Mouse (Mus musculus) bone marrow, adult 2 months (tissue): Measurements from ENCODE around the gene Gm45837. TPM values are rescaled to one million over a fixed set of nuclear protein-coding genes. Genes with fewer than 3 reads are reported as not detected.

Experiments
- H3K27ac ChIP-seq: fragments of 200-500 bp; 2 replicates; pipeline ENCODE4 v1.5.1; 2012; ENCODE audit warnings: low read depth, mild to moderate bottlenecking, control low read depth, inconsistent platforms, low read length; ENCODE audit not compliant: control insufficient read depth, poor library complexity, insufficient read depth
- H3K4me1 ChIP-seq: fragments of 200-500 bp; 2 replicates; pipeline ENCODE4 v1.6.1; 2011; ENCODE audit warnings: low read length; ENCODE audit not compliant: control insufficient read depth, insufficient read depth
- H3K4me3 ChIP-seq: fragments of 200-500 bp; replicated peaks from 2 replicates; pipeline ENCODE3; 2011; ENCODE audit warnings: mild to moderate bottlenecking, low read depth, low read length, control low read depth; ENCODE audit not compliant: control insufficient read depth
- CTCF ChIP-seq: fragments of 200-500 bp; IDR thresholded peaks from 2 replicates; pipeline ENCODE4 v1.5.1; 2011; ENCODE audit warnings: low read length, control low read depth; ENCODE audit not compliant: control insufficient read depth, insufficient read depth
- POLR2A ChIP-seq: fragments of 200-500 bp; IDR thresholded peaks from 2 replicates; pipeline ENCODE4 v1.6.1; 2011; ENCODE audit warnings: low read depth, mild to moderate bottlenecking, control low read depth, low read length, borderline replicate concordance; ENCODE audit not compliant: control insufficient read depth
- WGBS: fragments of 180-500 bp; shearing (Covaris S2); methylation state at CpG from one replicate; pipeline ENCODE4 v1.1.7; 2018; 5-methylcytosine and 5-hydroxymethylcytosine counted together
- polyA plus RNA-seq: library from polyadenylated mRNA; stranded (reverse); fragments of >200 nt; gene quantifications from 2 replicates; pipeline ENCODE4 v1.2.4, GENCODE M21; 2011; ENCODE audit warnings: low replicate concordance; ENCODE audit not compliant: missing spikeins, insufficient read depth, insufficient read length

Gene Gm45837
- polyA plus RNA-seq, 1 experiment = 43.8 TPM

DNA sequence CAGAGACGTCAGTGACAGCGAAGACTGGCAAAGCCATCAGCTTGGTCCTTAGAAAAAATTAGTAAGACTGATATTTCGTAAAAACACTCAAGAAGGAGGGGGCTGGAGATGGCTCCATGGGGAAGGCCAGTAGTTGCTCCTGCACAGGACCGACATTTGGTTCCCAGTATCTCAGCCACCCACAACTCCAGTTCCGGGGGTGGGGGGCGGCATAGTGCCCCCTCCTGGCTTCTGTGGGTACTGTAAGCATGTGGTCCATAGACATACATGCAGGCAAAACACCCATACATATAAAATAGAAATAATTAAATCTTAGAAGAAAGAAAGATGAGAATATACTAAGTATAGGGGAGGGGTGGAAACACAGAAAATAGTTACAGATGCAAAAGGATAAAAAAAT lies 105.8 kb downstream of the Gm45837 start:
- TF ChIP-seq CTCF = peak; percentile 42; the same call in 1 of the 2 replicates
- no peak for TF ChIP-seq POLR2A
- no peaks in the 10 kb centered on the region for H3K4me1 ChIP-seq
- no peak overlapping the region for H3K4me3 ChIP-seq
- no peak overlapping the region for H3K27ac ChIP-seq
- WGBS = 61% methylated on average over 6 of the region's 6 CpGs

DNA sequence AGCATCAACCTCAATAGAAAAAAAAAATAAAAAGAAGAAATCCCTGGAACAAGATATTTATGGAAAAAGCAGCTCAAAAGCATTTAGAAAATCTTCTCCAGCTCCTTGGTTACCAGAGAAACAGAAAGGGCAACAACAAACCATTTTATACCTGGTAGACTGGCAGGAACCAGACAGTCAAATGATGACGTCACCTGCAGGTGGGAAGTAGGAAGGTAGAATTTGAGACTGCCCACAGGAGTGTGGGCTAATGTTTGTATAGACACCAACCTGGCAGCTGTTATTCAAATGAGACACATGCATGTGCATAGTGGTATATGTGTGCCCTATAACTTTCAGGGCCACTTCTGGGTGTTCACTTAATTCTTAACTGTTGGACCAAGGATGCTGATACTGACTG lies 111.0 kb downstream of the Gm45837 start:
- TF ChIP-seq POLR2A (no peak), CTCF (no peak)
- WGBS = 67% methylated on average over 1 of the region's 1 CpGs
- Histone ChIP-seq H3K4me1 (no peaks in the 10 kb centered on the region), H3K4me3 (no peak overlapping the region), H3K27ac (no peak overlapping the region)

DNA sequence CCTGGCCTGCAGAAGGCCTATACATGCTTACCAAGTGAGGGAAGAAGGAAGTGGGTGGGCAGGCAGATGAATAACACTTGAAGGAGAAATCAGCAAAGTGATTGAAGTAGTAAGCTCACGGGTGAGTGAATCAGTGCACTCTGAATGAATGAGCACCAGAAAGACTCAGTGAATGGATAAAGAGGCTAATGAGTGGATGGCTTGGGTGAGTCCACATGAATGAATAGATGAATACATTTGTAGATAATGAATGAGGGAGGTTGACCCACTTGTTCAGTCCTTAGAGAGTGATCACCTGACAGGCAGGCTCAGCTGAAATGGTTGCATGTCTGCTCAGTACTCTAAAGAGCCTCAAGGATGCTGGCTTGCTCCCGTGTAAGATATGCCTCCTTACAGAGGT lies 112.5 kb downstream of the Gm45837 start:
- Histone ChIP-seq H3K27ac (no peak overlapping the region), H3K4me1 (no peaks in the 10 kb centered on the region), H3K4me3 (no peak overlapping the region)
- TF ChIP-seq POLR2A (no peak), CTCF (no peak)
- 67% methylated on average over 2 of the region's 2 CpGs for WGBS

DNA sequence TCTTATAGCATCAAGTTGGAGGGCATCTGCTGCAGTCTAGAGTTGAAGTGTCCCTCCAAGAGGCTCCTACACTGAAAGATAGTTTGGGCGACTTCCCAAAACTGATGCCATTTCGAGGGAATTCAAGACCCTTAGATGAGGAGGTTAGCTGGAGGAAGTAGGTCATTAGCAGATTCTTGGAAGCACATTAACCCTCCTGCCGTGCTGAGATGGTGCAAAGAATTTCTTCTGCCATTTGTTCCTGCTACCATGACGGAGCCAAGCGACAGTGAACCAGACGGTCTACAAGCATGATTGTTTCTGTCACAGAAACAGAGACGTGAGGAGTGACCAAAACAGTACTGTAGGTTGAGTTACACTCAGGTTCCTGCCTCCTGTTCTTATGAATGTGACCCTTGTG lies 115.8 kb downstream of the Gm45837 start:
- Histone ChIP-seq H3K4me1 (no peaks in the 10 kb centered on the region), H3K4me3 (no peak overlapping the region), H3K27ac (no peak overlapping the region)
- WGBS = 71% methylated on average over 7 of the region's 7 CpGs
- TF ChIP-seq CTCF (no peak), POLR2A (no peak)

DNA sequence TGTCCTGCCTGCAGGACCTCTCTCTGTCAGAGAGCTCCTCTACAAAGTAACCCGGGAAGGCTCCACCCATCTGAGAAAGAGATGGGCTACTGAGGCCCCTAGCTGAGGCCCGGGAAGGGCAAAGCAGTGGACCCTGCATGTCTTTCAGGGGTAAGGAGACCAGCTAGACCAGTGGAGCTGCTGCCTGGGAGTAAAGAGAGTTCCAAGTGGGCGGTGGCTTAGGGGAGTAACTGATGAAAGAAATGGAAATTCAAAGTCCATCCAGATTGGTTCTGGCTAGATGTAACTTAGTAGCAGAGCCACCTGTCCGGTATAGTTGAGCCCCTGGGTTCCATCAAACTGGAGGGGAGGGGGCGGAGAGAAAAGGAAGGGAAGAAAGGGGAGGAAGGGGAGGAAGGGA lies 123.7 kb downstream of the Gm45837 start:
- TF ChIP-seq CTCF = no peak
- no peak for TF ChIP-seq POLR2A
- no peak overlapping the region for H3K27ac ChIP-seq
- 58% methylated on average over 5 of the region's 5 CpGs for WGBS
- no peaks in the 10 kb centered on the region; the same call in 1 of the 2 replicates for H3K4me1 ChIP-seq
- no peak overlapping the region for H3K4me3 ChIP-seq

DNA sequence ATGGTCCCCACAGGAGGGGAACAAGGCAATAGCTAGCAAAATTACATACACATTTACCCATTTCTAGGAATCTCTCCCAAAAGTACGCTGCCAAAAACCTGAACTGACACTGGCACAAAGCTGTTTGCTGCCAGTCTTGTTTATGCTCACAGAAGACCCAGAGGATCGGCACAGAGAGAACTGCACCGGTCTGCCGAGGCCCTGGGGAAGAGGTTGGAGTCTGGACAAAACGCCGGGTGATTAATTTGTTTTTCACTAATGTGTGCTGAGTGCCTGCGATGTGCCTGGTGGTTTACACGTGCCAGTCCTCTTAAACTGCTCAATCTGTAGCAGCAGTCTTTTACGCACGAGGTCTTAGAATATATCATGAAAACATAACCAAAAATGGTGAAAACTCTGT lies 124.4 kb downstream of the Gm45837 start:
- Histone ChIP-seq H3K4me3 (no peak overlapping the region), H3K4me1 (no peaks in the 10 kb centered on the region; the same call in 1 of the 2 replicates), H3K27ac (no peak overlapping the region)
- no peak for TF ChIP-seq CTCF
- WGBS = 83% methylated on average over 10 of the region's 10 CpGs

DNA sequence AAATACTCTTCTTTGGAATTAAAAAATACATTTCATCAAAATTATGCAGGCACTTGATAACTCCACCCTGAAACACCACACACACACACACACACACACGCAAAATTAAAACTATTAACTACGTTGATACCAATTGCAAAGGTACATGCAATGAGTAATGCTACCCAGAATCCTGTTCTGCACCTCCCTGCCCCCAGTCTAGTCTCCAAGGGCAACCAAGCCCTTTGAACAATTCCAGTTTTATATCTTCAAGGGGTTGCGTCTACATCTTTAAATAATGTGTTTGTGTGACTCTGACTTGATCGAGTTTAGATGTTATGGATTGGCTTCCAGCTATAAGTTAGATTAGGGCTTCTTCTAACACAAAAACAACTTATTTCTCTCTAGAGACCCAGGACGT lies 124.8 kb downstream of the Gm45837 start:
- TF ChIP-seq POLR2A = no peak
- TF ChIP-seq CTCF = no peak
- no peak overlapping the region for H3K4me3 ChIP-seq
- no peak overlapping the region for H3K27ac ChIP-seq
- H3K4me1 ChIP-seq = no peaks in the 10 kb centered on the region; the same call in 1 of the 2 replicates
- 75% methylated on average over 5 of the region's 5 CpGs for WGBS

DNA sequence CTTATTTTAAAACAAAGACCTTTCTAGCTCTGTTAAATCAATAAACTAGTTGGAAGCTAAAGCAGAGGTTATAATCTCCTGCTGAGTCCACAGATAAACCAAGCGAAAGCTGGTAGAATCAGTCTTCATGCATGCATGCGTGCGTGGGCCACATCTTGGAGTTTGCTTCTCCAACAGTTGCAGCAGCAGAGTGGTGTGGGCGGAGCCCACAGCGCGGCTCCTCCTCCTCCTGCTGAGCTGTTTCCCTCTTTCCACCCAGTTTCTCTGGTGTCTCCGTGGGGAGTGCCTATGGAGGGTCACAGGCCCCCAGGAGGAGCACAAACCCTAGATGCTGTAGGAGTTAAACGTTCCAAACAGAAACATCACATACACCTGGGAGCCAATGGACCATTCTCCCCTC lies 126.9 kb downstream of the Gm45837 start:
- Histone ChIP-seq H3K4me3 (no peak overlapping the region), H3K27ac (peak overlapping the region; percentile 16; the same call in 1 of the 2 replicates), H3K4me1 (no peaks in the 10 kb centered on the region; the same call in 1 of the 2 replicates)
- 29% methylated on average over 8 of the region's 8 CpGs for WGBS
- no peak for TF ChIP-seq POLR2A
- no peak for TF ChIP-seq CTCF
